Mouse (Mus musculus): ENCODE data around the gene 2610028H24Rik. TPM values are rescaled to one million over a fixed set of nuclear protein-coding genes. Genes with fewer than 3 reads are reported as not detected.

Gene 2610028H24Rik
- polyA plus RNA-seq, 1 experiment: not detected

DNA sequence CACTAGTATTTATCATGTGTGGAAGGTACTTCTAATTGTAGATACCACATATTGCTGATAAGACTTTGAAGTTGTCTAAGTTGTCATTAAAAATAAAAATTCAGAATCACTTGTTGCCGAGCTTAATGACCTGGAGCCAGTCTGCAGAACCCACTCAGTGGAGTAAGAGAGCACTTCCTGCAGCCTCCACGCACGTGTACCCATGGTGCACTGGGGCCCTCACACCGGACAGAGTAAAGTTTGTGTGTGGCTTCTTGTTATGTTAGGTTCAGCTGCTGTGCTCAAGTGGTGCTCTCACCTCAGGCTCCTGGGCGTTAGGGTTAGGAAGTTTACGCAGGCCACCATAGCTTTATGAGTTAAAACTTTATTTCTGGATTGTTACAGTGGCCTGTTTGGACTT, 46.6 kb downstream of the 2610028H24Rik start:
- DNase-seq (ENCODE audit: low read depth): no peak
- no peak for TF ChIP-seq CTCF (IDR thresholded peaks at IDR 0.05; ENCODE audit: borderline replicate concordance, extremely low read depth, insufficient read depth, insufficient read length)

GRCm38 (mm10) chr10:76496366-76496765, 47.5 kb downstream of the 2610028H24Rik start:
- no peak for DNase-seq (ENCODE audit: low read depth)
- TF ChIP-seq CTCF (IDR thresholded peaks at IDR 0.05; ENCODE audit: borderline replicate concordance, extremely low read depth, insufficient read depth, insufficient read length): no peak
- no peak for TF ChIP-seq POLR2A (IDR thresholded peaks at IDR 0.05; ENCODE audit: borderline replicate concordance, extremely low read depth, insufficient read depth, insufficient read length, poor library complexity, severe bottlenecking)

GRCm38 (mm10) chr10:76497522-76497921, 48.6 kb downstream of the 2610028H24Rik start:
- no peak for TF ChIP-seq POLR2A (IDR thresholded peaks at IDR 0.05; ENCODE audit: borderline replicate concordance, extremely low read depth, insufficient read depth, insufficient read length, poor library complexity, severe bottlenecking)
- TF ChIP-seq CTCF (IDR thresholded peaks at IDR 0.05; ENCODE audit: borderline replicate concordance, extremely low read depth, insufficient read depth, insufficient read length): no peak

GRCm38 (mm10) chr10:76504271-76504943, 55.5 kb downstream of the 2610028H24Rik start:
- TF ChIP-seq CTCF (IDR thresholded peaks at IDR 0.05; ENCODE audit: borderline replicate concordance, extremely low read depth, insufficient read depth, insufficient read length): no peak
- TF ChIP-seq POLR2A (IDR thresholded peaks at IDR 0.05; ENCODE audit: borderline replicate concordance, extremely low read depth, insufficient read depth, insufficient read length, poor library complexity, severe bottlenecking): no peak
- DNase-seq (ENCODE audit: low read depth): no peak

More at GRCm38 (mm10) chr10:76497522-76497921, 48.6 kb downstream of the 2610028H24Rik start:
- no peak for DNase-seq (ENCODE audit: low read depth)

DNA sequence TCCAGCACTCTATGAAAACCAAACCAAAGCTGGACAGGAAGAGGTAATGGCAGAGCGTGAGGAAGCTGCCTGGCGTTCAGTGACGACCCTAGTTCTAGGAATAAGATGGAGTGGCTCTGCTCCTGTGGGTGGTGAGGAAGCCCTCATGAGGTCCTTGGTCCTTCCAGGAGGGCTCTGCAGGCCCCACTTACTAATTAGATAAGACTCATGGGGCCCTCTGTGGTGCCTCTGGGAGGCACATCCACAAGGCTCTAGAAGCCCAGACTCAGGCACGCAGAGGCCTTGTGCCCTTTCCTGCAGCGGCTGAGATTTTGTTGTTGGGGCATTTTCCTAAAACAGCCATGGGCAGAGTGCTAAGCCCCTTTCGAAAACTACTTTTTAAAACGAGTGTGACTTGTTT, 57.0 kb downstream of the 2610028H24Rik start:
- TF ChIP-seq CTCF (IDR thresholded peaks at IDR 0.05; ENCODE audit: borderline replicate concordance, extremely low read depth, insufficient read depth, insufficient read length): no peak
- TF ChIP-seq POLR2A (IDR thresholded peaks at IDR 0.05; ENCODE audit: borderline replicate concordance, extremely low read depth, insufficient read depth, insufficient read length, poor library complexity, severe bottlenecking): no peak

More for the DNA sequence above, 57.0 kb downstream of the 2610028H24Rik start:
- DNase-seq (ENCODE audit: low read depth): no peak

Other genes starting within 250 kb of the 2610028H24Rik start
- gene Prmt2, start 211.2 kb upstream of the 2610028H24Rik start, polyA plus RNA-seq (2012; rRNA removed): 273 and 287 TPM in 2 replicates
- gene S100b, start 195.2 kb upstream of the 2610028H24Rik start, polyA plus RNA-seq (2012; rRNA removed): 0.62 and 1.8 TPM in 2 replicates
- 38.3 and 43.2 TPM in 2 replicates for gene Dip2a, start 103.8 kb upstream of the 2610028H24Rik start, polyA plus RNA-seq (2012; rRNA removed)
- gene AC141477.1, start 8.6 kb upstream of the 2610028H24Rik start, polyA plus RNA-seq (2012; rRNA removed): not detected in 2 replicates
- gene Pcnt, start 6.3 kb upstream of the 2610028H24Rik start, polyA plus RNA-seq (2012; rRNA removed): 20.7 and 30.5 TPM in 2 replicates
- gene Mcm3ap, start 19.8 kb downstream of the 2610028H24Rik start, polyA plus RNA-seq (2012; rRNA removed): 59.7 and 61.8 TPM in 2 replicates
- 3.7 and 4.3 TPM in 2 replicates for gene Ybey, start 20.0 kb downstream of the 2610028H24Rik start, polyA plus RNA-seq (2012; rRNA removed)
- gene Lss, start 82.5 kb downstream of the 2610028H24Rik start, polyA plus RNA-seq (2012; rRNA removed): 51.4 and 57.8 TPM in 2 replicates
- 0.36 and 0.39 TPM in 2 replicates for gene Spatc1l, start 113.2 kb downstream of the 2610028H24Rik start, polyA plus RNA-seq (2012; rRNA removed)
- gene Ftcd, start 126.6 kb downstream of the 2610028H24Rik start, polyA plus RNA-seq (2012; rRNA removed): 0.03 and 0.04 TPM in 2 replicates
- 28.1 and 49.8 TPM in 2 replicates for gene Col6a2, start 174.5 kb downstream of the 2610028H24Rik start, polyA plus RNA-seq (2012; rRNA removed)